In genomic region chr5:112252400-112252799, GRCm38 (mm10) we compare ENCODE assay signal across 14 mouse cellular contexts. TPM values are rescaled to one million over a fixed set of nuclear protein-coding genes. Genes with fewer than 3 reads are reported as not detected.
DNase-seq lines count a peak whose midpoint lies in the region; ATAC-seq and TF ChIP-seq lines count a peak whose summit lies in the region.
"Had no signal": no experiment of that assay in that cellular context is flagged by ENCODE, and none has a peak within 500 bp of the region (broad histone marks: within the 10 kb centered on the region; RNA-seq: fewer than 3 reads in every experiment).

TSS of gene Cryba4 (minus strand) at chr5:112252518.

- peak within 1 kb of the TSS; percentile 48; the same call in 1 of the 2 replicates for H3K27ac ChIP-seq in layer of hippocampus, adult 2 months
- H3K27ac ChIP-seq in liver, embryonic 14.5 days: peak within 1 kb of the TSS; percentile 47; the same call in 1 of the 2 replicates
- H3K27ac ChIP-seq: embryonic facial prominence, embryonic 13.5 days; midbrain, embryonic 13.5 days; neural tube, embryonic 13.5 days had no signal

- WGBS in liver, embryonic 14.5 days (ENCODE audit: insufficient replicate concordance): 38% methylated on average over 2 of the region's 2 CpGs

- peaks cover 9 to 20% of the 10 kb centered on the region in 2 experiments for H3K4me1 ChIP-seq in liver, embryonic 14.5 days (replicated peaks; ENCODE audit: control insufficient read depth in 2 of 2, insufficient read depth in 2 of 2, low read length in 1 of 2)

- no peak for DNase-seq in layer of hippocampus, adult 2 months (ENCODE audit: low spot score in 2 of 2)
- no peak for DNase-seq in layer of hippocampus, adult 8-10 months (ENCODE audit: low spot score in 2 of 2)
- peak; percentile 73 for DNase-seq in adrenal gland, postnatal 10 days
- peak; percentile 69 for DNase-seq in heart, adult 8-10 months (ENCODE audit: low spot score)
- DNase-seq in liver, embryonic 14.5 days (ENCODE audit: low read depth in 3 of 3, low spot score in 3 of 3): no peak
- no peak for DNase-seq in thymus, postnatal 0 days (ENCODE audit: low spot score)
- no peak for DNase-seq in testis, postnatal 14 days (ENCODE audit: low spot score)
- DNase-seq: forebrain, postnatal 0 days; lung, adult 2 months; thymus, postnatal 36 days had no signal

- ATAC-seq in liver, embryonic 14.5 days (ENCODE audit: insufficient read depth): no peak
- ATAC-seq: forebrain, postnatal 0 days; midbrain, embryonic 13.5 days had no signal

- no peaks in the 10 kb centered on the region for H3K27me3 ChIP-seq in liver, embryonic 14.5 days (ENCODE audit: control insufficient read depth, insufficient read depth, low read length)
- H3K27me3 ChIP-seq: kidney, embryonic 15.5 days; midbrain, embryonic 13.5 days; neural tube, embryonic 13.5 days had no signal

- H3K4me2 ChIP-seq in liver, embryonic 14.5 days (ENCODE audit: low read depth): peak within 1 kb of the TSS; percentile 33
- H3K4me2 ChIP-seq: embryonic facial prominence, embryonic 13.5 days; kidney, embryonic 15.5 days; midbrain, embryonic 13.5 days; neural tube, embryonic 13.5 days had no signal

- no peak within 1 kb of the TSS for H3K9ac ChIP-seq in liver, embryonic 14.5 days (replicated peaks)
- H3K9ac ChIP-seq: embryonic facial prominence, embryonic 13.5 days; forebrain, postnatal 0 days; kidney, embryonic 15.5 days; midbrain, embryonic 13.5 days; neural tube, embryonic 13.5 days had no signal

- no peak for TF ChIP-seq EP300 in liver, embryonic 14.5 days (IDR thresholded peaks at IDR 0.05; ENCODE audit: low read depth)

- H3K4me3 ChIP-seq in layer of hippocampus, adult 2 months: no peak within 1 kb of the TSS
- H3K4me3 ChIP-seq in liver, embryonic 14.5 days (ENCODE audit: insufficient read depth in 1 of 2, low read depth in 2 of 2, low read length in 2 of 2): no peak within 1 kb of the TSS
- H3K4me3 ChIP-seq: embryonic facial prominence, embryonic 13.5 days; kidney, embryonic 15.5 days; midbrain, embryonic 13.5 days; neural tube, embryonic 13.5 days had no signal

- no peak for TF ChIP-seq CTCF in layer of hippocampus, adult 2 months (conservative IDR thresholded peaks at IDR 0.05)
- no peak for TF ChIP-seq CTCF in liver, embryonic 14.5 days (IDR thresholded peaks at IDR 0.05; ENCODE audit: low read depth)

- no peaks in the 10 kb centered on the region for H3K36me3 ChIP-seq in liver, embryonic 14.5 days (replicated peaks; ENCODE audit: control insufficient read depth, insufficient read depth, low read depth)
- H3K36me3 ChIP-seq: embryonic facial prominence, embryonic 13.5 days; kidney, embryonic 15.5 days; midbrain, embryonic 13.5 days; neural tube, embryonic 13.5 days had no signal

- H3K9me3 ChIP-seq in liver, embryonic 14.5 days (ENCODE audit: control insufficient read depth, low read length): no peaks in the 10 kb centered on the region
- H3K9me3 ChIP-seq: embryonic facial prominence, embryonic 13.5 days; kidney, embryonic 15.5 days; midbrain, embryonic 13.5 days; neural tube, embryonic 13.5 days had no signal

RNA-seq across cellular contexts. Expression of gene Cryba4, which starts in this region (rescaled TPM):
- 1 to 10 TPM; 1.0 to 1.5 TPM for total RNA-seq in layer of hippocampus, adult 2 months (2021)
- total RNA-seq in layer of hippocampus, adult 8-10 months (2022): 1 to 10 TPM; 1.1 to 1.7 (median 1.3) TPM
- 10 to 100 TPM in 1 of 2 experiments, 1 to 10 TPM in 1; 7.9 to 17.4 TPM for total RNA-seq in adrenal gland, postnatal 10 days (2021)
- 10 to 100 TPM in 1 of 4 experiments, 1 to 10 TPM in 3; 7.6 to 10.4 (median 8.5) TPM for total RNA-seq in heart, adult 8-10 months (2022)
- polyA plus RNA-seq in liver, embryonic 14.5 days (2012; rRNA removed): 0.39 and 0.63 TPM in 2 replicates
- 0.59 and 0.95 TPM in 2 replicates for polyA plus RNA-seq in liver, embryonic 14.5 days (2014; fragmentation: Nextera tagmentation; extraction: Ambion mirVana)
- 1.2 and 1.8 TPM in 2 replicates for polyA plus RNA-seq in thymus, postnatal 0 days (2015; fragmentation: Nextera tagmentation; extraction: Ambion mirVana)
- total RNA-seq: forebrain, postnatal 0 days had no signal

Comparison
In these comparisons a context has a peak if more than half of its experiments do, and no peak if none do; other contexts are left out.
1. DNase-seq: peak in adrenal gland, postnatal 10 days (single experiment) and heart, adult 8-10 months (single experiment); none in layer of hippocampus, adult 2 months (0 of 2), layer of hippocampus, adult 8-10 months (0 of 2), liver, embryonic 14.5 days (0 of 3), thymus, postnatal 0 days (single experiment) and testis, postnatal 14 days (single experiment).